Mouse (Mus musculus) thymus, postnatal 0 days (tissue): Measurements from ENCODE around the gene Cnga2. TPM values are rescaled to one million over a fixed set of nuclear protein-coding genes. Genes with fewer than 3 reads are reported as not detected.

Experiments used
- DNase-seq: peaks from one replicate; pipeline ENCODE4 v3.0.0-alpha.2; 2015; ENCODE audit warnings: low spot score
- polyA plus RNA-seq: library from polyadenylated mRNA; unstranded; fragments of >200 nt; fragmentation: Nextera tagmentation; extraction: Ambion mirVana; gene quantifications from 2 replicates; pipeline ENCODE4 v1.2.1, GENCODE M21; 2015

Cnga2 gene
- polyA plus RNA-seq, 1 experiment from 2014 or later, result 0.17 TPM

GRCm38 (mm10) chrX:72047918-72048317, 56.3 kb downstream of the Cnga2 start:
- no peak for DNase-seq

Other genes starting within 250 kb of the Cnga2 start
- 75.7 and 78.7 TPM in 2 replicates for gene Vma21, start 175.9 kb upstream of the Cnga2 start, polyA plus RNA-seq
- 0.09 and 0.14 TPM in 2 replicates for gene Gm1141, start 70.8 kb upstream of the Cnga2 start, polyA plus RNA-seq
- 1.7 TPM in 2 replicates for gene Prrg3, start 29.2 kb upstream of the Cnga2 start, polyA plus RNA-seq
- gene Fate1, start 18.9 kb upstream of the Cnga2 start, polyA plus RNA-seq, result not detected in 2 replicates
- gene Magea4, start 230.2 kb downstream of the Cnga2 start, polyA plus RNA-seq, result not detected in 2 replicates